Mouse (Mus musculus) forebrain, postnatal 0 days (tissue): ENCODE measurements at regions not wholly inside any gene's neighbourhood (a gene's known extent, or its start where the extent isn't known, plus 50 kb on each side); places are given as distances from the start of the nearest gene placed in this dataset.

ENCODE experiments used
- ATAC-seq: fragments of 200-750 bp; cut with Nextera tagmentation; 2 replicates; pipeline ENCODE4 v1.8.0; 2017; ENCODE audit warnings: mild to moderate bottlenecking, moderate library complexity
- DNase-seq: peaks from one replicate; pipeline ENCODE4 v3.0.0-alpha.2; 2015
- H3K27ac ChIP-seq: fragments of 300-500 bp; sonication (generic); 2 replicates; pipeline ENCODE4 v1.5.1; 2014; ENCODE audit warnings: low read depth, mild to moderate bottlenecking, antibody characterized with exemption, low read length, moderate library complexity, mixed read lengths
- H3K27me3 ChIP-seq: fragments of 300-500 bp; sonication (generic); 2 replicates; pipeline ENCODE4 v1.6.1; 2014; ENCODE audit warnings: mild to moderate bottlenecking, low read length, mixed read lengths; ENCODE audit not compliant: insufficient read depth
- H3K36me3 ChIP-seq: fragments of 300-500 bp; sonication (generic); 2 replicates; pipeline ENCODE4 v1.6.1; 2014; ENCODE audit warnings: mild to moderate bottlenecking, moderate library complexity; ENCODE audit not compliant: insufficient read depth
- H3K4me1 ChIP-seq: fragments of 300-500 bp; sonication (generic); 2 replicates; pipeline ENCODE4 v1.6.1; 2014; ENCODE audit warnings: antibody characterized with exemption; ENCODE audit not compliant: insufficient read depth
- H3K4me2 ChIP-seq: fragments of 300-500 bp; sonication (generic); 2 replicates; pipeline ENCODE4 v1.6.1; 2014; ENCODE audit warnings: low read depth, mild to moderate bottlenecking, moderate library complexity
- H3K4me3 ChIP-seq: fragments of 300-500 bp; sonication (generic); 2 replicates; pipeline ENCODE4 v1.5.1; 2014; ENCODE audit warnings: low read depth, low read length, mixed read lengths
- H3K9ac ChIP-seq: fragments of 300-500 bp; sonication (generic); 2 replicates; pipeline ENCODE4 v1.6.1; 2014; ENCODE audit warnings: mild to moderate bottlenecking
- H3K9me3 ChIP-seq: fragments of 300-500 bp; sonication (generic); 2 replicates; pipeline ENCODE4 v1.6.1; 2016; ENCODE audit warnings: low read length
- CTCF ChIP-seq: sonication (generic); IDR thresholded peaks from 2 replicates; pipeline ENCODE4 v1.5.1; 2016; ENCODE audit warnings: antibody characterized with exemption, control low read depth, low read depth
- WGBS: fragments of 180-500 bp; shearing (Covaris S2); extraction: QIAGEN DNeasy Blood & Tissue Kit; methylation state at CpG from one replicate; pipeline ENCODE4 v1.1.7; 2014; 5-methylcytosine and 5-hydroxymethylcytosine counted together

GRCm38 (mm10) chr14:55301996-55302395 is 80.2 kb downstream of the Dhrs2 start:
- ATAC-seq (no peak), DNase-seq (no peak)
- Histone ChIP-seq H3K9ac (no peak overlapping the region), H3K4me3 (no peak overlapping the region), H3K27ac (no peak overlapping the region), H3K4me2 (no peak overlapping the region), H3K36me3 (no peaks in the 10 kb centered on the region), H3K4me1 (no peaks in the 10 kb centered on the region), H3K9me3 (no peaks in the 10 kb centered on the region), H3K27me3 (no peaks in the 10 kb centered on the region)
- 27% methylated on average over 2 of the region's 2 CpGs for WGBS
- TF ChIP-seq CTCF: no peak

DNA sequence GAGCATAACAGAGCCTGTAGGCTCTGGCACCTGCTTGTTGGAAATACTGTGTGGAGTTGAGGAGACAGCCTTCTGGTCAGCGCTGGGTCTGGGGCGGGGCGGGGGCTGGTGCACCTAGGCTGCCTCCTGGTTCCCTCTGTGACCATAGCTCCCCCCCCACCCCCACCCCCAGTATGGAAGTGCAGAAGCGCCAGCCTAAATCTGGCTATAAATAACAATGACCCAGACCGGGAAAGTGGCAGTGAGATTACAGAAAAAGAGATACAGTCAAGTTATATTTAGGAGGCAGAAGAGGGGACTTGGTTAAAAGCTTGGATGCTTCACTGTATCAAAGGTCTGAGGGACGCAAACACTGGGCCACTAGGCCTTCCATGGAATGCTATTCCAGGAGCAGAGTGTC is 91.8 kb downstream of the Dhrs2 start:
- Histone ChIP-seq H3K4me2 (no peak overlapping the region), H3K9ac (no peak overlapping the region), H3K4me1 (no peaks in the 10 kb centered on the region), H3K36me3 (no peaks in the 10 kb centered on the region), H3K27ac (no peak overlapping the region), H3K27me3 (no peaks in the 10 kb centered on the region), H3K9me3 (no peaks in the 10 kb centered on the region), H3K4me3 (no peak overlapping the region)
- DNase-seq (no peak), ATAC-seq (no peak)
- WGBS: 73% methylated on average over 6 of the region's 6 CpGs
- TF ChIP-seq CTCF: no peak

GRCm38 (mm10) chr14:55323897-55324296 is 102.1 kb downstream of the Dhrs2 start:
- Histone ChIP-seq H3K9me3 (no peaks in the 10 kb centered on the region), H3K4me3 (no peak overlapping the region), H3K36me3 (no peaks in the 10 kb centered on the region), H3K27me3 (no peaks in the 10 kb centered on the region), H3K27ac (no peak overlapping the region), H3K9ac (no peak overlapping the region), H3K4me1 (no peaks in the 10 kb centered on the region), H3K4me2 (no peak overlapping the region)
- TF ChIP-seq CTCF: no peak
- ATAC-seq (no peak), DNase-seq (no peak)

DNA sequence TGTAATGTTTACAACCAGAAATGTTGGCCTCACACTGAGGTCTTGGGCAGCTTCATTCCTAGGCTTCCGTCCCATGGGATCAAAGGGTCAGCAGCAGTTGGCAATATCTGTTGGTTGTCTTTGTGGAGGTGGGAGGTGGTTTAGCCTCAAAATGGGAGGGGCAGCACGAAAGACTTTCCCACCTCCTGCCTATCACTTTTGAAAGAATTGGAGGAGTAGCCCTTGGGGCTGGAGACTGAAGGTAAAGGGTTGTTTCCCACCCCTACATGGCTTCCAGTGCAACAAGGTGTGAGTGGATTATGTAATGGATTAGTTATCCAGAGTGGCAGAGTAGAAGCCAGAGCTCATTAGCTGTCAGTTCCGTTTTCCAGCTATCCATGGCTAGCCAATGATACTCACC is 102.5 kb downstream of the Dhrs2 start:
- Histone ChIP-seq H3K4me1 (no peaks in the 10 kb centered on the region), H3K4me3 (no peak overlapping the region), H3K9me3 (no peaks in the 10 kb centered on the region), H3K27me3 (no peaks in the 10 kb centered on the region), H3K27ac (no peak overlapping the region), H3K4me2 (no peak overlapping the region), H3K36me3 (no peaks in the 10 kb centered on the region), H3K9ac (no peak overlapping the region)
- TF ChIP-seq CTCF: no peak
- no peak for ATAC-seq
- WGBS: 70% methylated on average over 3 of the region's 3 CpGs
- DNase-seq: no peak

GRCm38 (mm10) chr14:55333812-55334211 is 112.0 kb downstream of the Dhrs2 start:
- Histone ChIP-seq H3K4me1 (peaks cover 10% of the 10 kb centered on the region), H3K27me3 (no peaks in the 10 kb centered on the region), H3K9ac (no peak overlapping the region), H3K27ac (no peak overlapping the region), H3K9me3 (no peaks in the 10 kb centered on the region), H3K4me2 (no peak overlapping the region), H3K36me3 (no peaks in the 10 kb centered on the region), H3K4me3 (no peak overlapping the region)
- no peak for ATAC-seq
- WGBS: 68% methylated on average over 3 of the region's 3 CpGs
- no peak for DNase-seq
- no peak for TF ChIP-seq CTCF

DNA sequence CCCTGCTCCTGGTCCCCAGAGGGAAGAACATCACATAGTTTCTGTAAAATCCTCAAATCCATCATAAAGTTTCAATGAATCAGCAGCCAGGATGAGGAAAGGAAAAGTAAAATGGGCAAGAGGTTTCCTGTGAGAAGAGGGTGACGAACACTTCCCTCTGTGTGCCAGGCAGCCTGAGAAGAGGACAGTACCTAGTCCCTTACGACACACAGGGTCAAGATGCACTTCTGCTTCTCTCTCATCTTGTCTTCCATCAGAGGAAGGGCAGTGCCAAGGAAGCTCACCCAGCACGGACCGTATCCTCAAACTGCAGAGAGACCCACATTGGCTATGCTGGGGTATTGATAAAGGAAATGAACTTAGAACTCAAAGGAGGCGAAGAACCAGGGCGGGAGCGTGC is 112.5 kb downstream of the Dhrs2 start:
- no peak overlapping the region for H3K4me3 ChIP-seq
- no peaks in the 10 kb centered on the region for H3K36me3 ChIP-seq
- DNase-seq (no peak), ATAC-seq (no peak)
- 91% methylated on average over 7 of the region's 7 CpGs for WGBS
- no peak overlapping the region for H3K4me2 ChIP-seq
- no peak for TF ChIP-seq CTCF
- H3K27me3 ChIP-seq: no peaks in the 10 kb centered on the region
- no peaks in the 10 kb centered on the region for H3K9me3 ChIP-seq
- H3K4me1 ChIP-seq: peaks cover 14% of the 10 kb centered on the region
- H3K9ac ChIP-seq: no peak overlapping the region
- H3K27ac ChIP-seq: no peak overlapping the region

DNA sequence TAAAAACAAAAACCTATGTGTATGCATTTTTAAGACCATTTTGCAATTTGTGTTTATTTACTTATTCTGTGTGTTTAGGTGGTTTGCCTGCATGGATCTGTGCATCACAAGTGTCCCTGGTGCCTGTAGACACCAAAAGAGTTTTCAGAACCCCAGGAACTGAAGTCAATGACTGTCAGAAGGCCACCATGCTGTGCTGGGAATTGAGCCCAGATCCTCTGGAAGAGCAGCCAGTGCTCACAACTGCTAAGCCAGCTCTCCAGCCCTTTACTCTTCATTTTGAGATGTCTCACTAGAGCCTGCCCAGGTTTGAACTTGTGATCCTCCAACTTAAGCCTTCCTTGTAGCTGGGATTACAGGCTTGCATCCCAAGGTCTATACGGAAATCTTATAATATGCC is 113.8 kb downstream of the Dhrs2 start:
- TF ChIP-seq CTCF: no peak
- no peaks in the 10 kb centered on the region for H3K9me3 ChIP-seq
- H3K4me3 ChIP-seq: no peak overlapping the region
- H3K9ac ChIP-seq: no peak overlapping the region
- H3K4me1 ChIP-seq: peaks cover 15% of the 10 kb centered on the region
- 82% methylated on average over 1 of the region's 1 CpGs for WGBS
- no peak overlapping the region for H3K4me2 ChIP-seq
- no peaks in the 10 kb centered on the region for H3K36me3 ChIP-seq
- H3K27ac ChIP-seq: no peak overlapping the region
- DNase-seq: no peak
- H3K27me3 ChIP-seq: no peaks in the 10 kb centered on the region
- ATAC-seq: no peak
